Mouse (Mus musculus) spleen, adult 2 months (tissue): ENCODE results near the gene Fnip2.

ENCODE experiments used
- CTCF ChIP-seq: fragments of 200-500 bp; IDR thresholded peaks from 2 replicates; pipeline ENCODE4 v1.5.1; 2011; ENCODE audit warnings: mild to moderate bottlenecking, inconsistent platforms; ENCODE audit not compliant: insufficient read depth, insufficient read length, insufficient replicate concordance; ENCODE audit errors: extremely low read depth
- POLR2A ChIP-seq: fragments of 200-500 bp; IDR thresholded peaks from 2 replicates; pipeline ENCODE4 v1.6.1; 2011; ENCODE audit warnings: low read depth, low read length, inconsistent platforms

DNA sequence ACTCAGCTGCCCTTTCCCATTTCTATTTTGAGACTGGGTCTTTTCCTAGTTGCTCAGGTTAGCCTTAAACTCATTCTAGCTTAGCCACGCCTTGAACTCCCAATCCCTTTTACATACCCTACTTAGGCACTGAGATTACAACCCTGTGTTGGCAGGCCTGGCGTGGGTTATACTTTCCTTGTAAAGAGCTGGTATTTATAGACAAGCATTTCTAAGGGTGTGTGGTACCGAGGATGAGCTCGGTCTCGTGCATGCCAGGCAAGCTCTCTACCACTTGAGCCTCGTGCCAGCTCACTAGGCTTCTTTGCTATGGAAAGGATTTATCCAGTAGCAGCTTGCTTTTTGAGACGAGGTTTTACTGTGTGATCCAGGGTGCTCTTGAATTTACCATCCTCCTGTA, 27.9 kb upstream of the Fnip2 start:
- TF ChIP-seq CTCF (no peak), POLR2A (no peak)
